Mouse (Mus musculus) spleen, postnatal 14 days (tissue): Measurements from ENCODE around the gene Gm27027.

Source experiments
- DNase-seq, 2 experiments: peaks; one replicate each; pipeline ENCODE4 v3.0.0; 2021 to 2022; ENCODE audit warnings: low spot score in 2 of 2

Gene Gm27027

GRCm38 (mm10) chr2:93996254-93996653 is at the start of gene Gm27027:
Gm27027 (minus strand) TSS chr2:93996354.
- DNase-seq = no peak

DNA sequence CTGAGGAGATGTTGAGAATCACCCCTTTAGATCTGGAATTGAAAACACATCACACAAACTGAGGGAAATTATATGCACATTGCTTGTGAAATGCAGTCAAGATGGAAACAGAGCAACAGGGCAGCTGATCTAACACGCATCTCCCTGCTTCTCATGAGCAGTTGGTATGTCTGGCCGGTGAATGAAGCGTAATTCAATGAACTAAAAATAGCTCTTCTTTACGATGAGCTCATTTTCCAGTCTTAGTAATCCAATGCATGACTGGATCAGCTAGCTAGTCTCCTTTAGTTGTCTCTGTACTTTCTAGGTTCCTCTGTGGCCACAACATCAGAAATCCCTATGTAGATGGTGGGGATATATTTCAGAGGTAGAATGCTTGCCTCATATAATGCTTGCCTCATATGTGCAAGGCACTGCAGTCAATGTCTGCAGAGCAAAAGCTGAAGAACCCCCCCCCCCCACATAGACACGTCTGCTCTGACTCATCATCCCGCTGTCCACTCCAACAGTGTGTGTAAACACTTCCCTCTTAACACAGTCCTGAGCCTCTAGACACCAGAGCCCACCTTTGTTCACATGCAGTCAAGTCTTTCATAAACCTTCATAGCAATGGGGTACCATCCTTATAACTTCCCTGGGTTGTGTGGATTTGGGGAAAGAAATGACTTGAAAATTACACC is 49.4 kb upstream of the Gm27027 start:
- no peak for DNase-seq

GRCm38 (mm10) chr2:94044174-94044573 is 48.0 kb upstream of the Gm27027 start:
- DNase-seq = no peak

- DNase-seq = no peak
These were observed 47.5 kb upstream of the Gm27027 start for GRCm38 (mm10) chr2:94043662-94044061.

GRCm38 (mm10) chr2:94042461-94042860 is 46.3 kb upstream of the Gm27027 start:
- DNase-seq = no peak

GRCm38 (mm10) chr2:94040391-94041125 is 44.4 kb upstream of the Gm27027 start:
- DNase-seq = no peak

DNA sequence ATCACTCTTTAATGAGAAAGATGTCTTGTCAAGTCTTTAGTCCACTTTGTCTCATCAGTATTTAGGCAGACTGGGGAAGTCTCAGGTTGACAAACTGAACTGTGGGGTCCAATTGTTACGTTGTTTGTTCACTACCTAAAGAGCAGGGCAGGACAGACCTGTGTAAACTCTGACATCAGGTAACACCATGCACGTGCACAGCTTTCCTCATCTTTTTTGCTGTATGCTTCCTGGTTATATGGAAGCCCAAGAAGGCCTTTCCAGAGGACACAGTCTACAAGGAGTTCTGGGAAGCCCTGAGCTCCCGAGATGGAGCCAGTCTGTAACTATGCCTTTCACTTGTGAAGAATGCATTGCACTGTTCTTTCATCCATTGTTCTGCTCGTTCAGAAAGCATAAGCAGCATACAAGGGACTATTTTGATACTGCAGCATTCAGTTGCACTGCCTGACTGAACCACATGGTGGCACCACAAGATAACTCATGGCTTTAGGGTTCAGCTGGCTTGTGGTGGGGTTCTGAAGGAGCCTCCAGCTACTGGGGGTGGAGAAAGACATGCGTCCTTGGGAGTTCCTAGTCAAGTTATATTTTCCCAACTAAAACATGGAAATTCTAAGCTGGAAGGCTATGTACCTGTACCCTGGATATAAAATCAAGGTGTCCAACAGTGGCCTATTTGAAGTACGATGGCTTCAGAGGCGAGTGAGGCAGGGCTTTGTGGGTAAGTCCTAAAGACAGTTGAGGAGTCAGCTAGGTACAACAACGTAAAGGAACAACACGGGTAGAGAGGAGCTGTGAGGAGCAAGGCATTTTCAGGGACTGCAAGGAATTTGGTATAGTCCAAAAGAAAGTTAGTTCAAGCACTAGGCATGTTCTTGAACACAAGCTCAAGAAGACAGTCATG is 39.5 kb upstream of the Gm27027 start:
- peak; percentile 11 to 28 for DNase-seq

- no peak for DNase-seq
These were observed 34.4 kb upstream of the Gm27027 start for GRCm38 (mm10) chr2:94030602-94031001.

DNA sequence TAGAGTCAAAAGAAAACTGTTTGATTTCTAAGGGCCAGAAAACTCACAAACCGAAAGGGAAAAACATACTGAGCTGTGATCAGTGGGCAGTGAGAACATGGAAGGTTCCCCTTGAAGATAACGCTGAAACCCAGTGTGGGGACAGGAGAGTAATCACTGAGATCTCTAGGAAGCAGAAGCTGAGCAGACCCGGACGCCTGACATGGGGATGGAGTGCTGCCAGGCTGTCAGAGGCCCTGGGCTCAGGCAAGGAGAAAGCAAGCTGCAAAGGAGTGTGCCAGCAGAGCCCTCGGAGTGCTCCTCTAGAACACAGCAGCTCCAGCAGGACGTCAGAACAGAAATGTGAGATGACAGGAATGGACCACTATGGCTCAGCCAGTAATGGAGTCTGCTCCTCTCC is 28.5 kb upstream of the Gm27027 start:
- no peak for DNase-seq

DNA sequence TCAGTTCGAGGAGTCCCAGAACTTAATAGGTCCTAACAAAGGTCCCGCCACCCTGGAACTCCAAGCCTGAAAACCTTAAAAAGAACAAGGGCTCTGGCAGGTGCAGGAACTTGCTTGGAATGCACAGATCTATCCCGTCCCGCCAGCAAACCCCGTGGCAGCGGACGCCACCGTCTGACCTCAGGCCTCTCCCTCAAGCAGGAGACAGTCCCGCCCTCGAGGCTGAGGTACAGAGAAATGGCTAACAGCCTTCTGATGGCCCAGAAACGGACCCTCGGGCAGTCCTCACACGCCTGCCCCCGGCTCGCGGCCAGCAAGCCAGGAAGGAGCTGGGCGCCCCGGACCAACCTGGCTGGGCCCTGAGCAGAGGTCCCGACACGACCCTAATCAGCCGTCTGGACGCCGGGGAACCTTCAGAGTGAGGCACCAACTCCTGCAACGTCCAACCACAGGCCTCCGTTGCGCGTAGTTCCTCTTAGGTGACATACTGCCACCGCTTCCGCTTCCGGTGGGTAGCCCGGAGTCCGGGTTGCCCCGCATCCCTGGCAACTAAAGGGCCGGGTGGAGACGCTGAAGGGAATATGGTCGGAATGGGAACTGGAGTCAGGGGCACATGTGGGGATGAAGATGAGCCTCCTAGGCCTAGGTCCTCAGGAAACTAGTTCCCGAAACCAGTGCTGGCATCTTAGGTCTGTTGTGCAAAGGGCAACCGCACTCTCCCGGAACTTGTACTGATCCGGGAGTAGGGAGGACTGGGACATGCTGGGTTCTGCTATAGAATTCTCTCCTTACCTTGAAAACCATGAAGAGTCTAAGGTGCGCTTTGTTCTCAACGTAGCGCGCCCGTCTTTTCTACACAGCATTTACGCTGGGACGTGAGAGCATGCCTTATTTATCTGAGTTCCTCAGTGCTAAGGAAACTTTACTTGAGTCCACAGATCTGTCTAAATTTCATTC is 14.5 kb upstream of the Gm27027 start, which contains the start of gene Alkbh3:
TSS of gene Alkbh3 (minus strand) at position 473 of the 957 bp plus-strand sequence.
- DNase-seq = peak; percentile 72 to 84

- DNase-seq = peak; percentile 45 to 77
These were observed 6.2 kb upstream of the Gm27027 start for GRCm38 (mm10) chr2:94002331-94002730.

GRCm38 (mm10) chr2:94001918-94002317 is 5.8 kb upstream of the Gm27027 start:
- DNase-seq = no peak

- no peak for DNase-seq
These were observed 5.3 kb upstream of the Gm27027 start for GRCm38 (mm10) chr2:94001411-94001810.

GRCm38 (mm10) chr2:93992810-93993209 is 3.3 kb downstream of the Gm27027 start:
- no peak for DNase-seq

DNA sequence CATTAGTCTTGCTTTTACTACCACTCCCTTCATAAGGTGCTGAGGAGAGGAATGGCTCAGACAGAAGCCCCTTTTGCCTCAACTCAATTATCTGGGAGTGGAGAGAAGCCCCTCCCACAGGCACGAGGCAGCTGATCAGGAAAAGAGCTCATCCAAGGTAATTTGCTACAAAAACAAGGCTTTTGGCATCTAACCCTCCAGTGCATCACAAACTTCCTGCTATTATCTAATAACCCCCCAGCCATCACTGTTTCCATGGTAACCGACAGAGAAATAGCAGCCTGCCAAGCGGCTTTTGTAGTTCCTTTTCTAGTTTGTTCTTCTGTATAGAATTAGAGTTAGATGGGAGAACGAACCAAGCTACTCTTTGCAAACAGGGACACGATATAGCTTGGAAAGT is 3.9 kb downstream of the Gm27027 start:
- no peak for DNase-seq

GRCm38 (mm10) chr2:93991336-93991735 is 4.8 kb downstream of the Gm27027 start:
- no peak for DNase-seq

GRCm38 (mm10) chr2:93988440-93988839 is 7.7 kb downstream of the Gm27027 start:
- DNase-seq = no peak

GRCm38 (mm10) chr2:93982457-93983235 is 13.5 kb downstream of the Gm27027 start:
- DNase-seq = no peak

- no peak for DNase-seq
These were observed 16.7 kb downstream of the Gm27027 start for GRCm38 (mm10) chr2:93979249-93980120.
